46 mouse cellular contexts compared by ENCODE assay signal in genomic region chr6:73499631-73500030, GRCm38 (mm10). TPM values are rescaled to one million over a fixed set of nuclear protein-coding genes. Genes with fewer than 3 reads are reported as not detected.
"Had no signal": no experiment of that assay in that cellular context is flagged by ENCODE, and none has a peak within 500 bp of the region (broad histone marks: within the 10 kb centered on the region; RNA-seq: fewer than 3 reads in every experiment).

No protein-coding gene starts in this region.

- H3K4me3 ChIP-seq: left cerebral cortex, adult 2 months; limb, embryonic 10.5 days; limb, embryonic 12.5 days; limb, embryonic 13.5 days; limb, embryonic 15.5 days; liver, embryonic 12.5 days; liver, embryonic 13.5 days; liver, embryonic 15.5 days; lung, embryonic 15.5 days; megakaryocyte, embryonic 14.5 days; midbrain, embryonic 10.5 days; midbrain, embryonic 12.5 days; midbrain, embryonic 13.5 days; midbrain, embryonic 15.5 days; myocyte had no signal

- H3K36me3 ChIP-seq: limb, embryonic 10.5 days; limb, embryonic 12.5 days; limb, embryonic 13.5 days; limb, embryonic 15.5 days; liver, embryonic 12.5 days; liver, embryonic 13.5 days; liver, embryonic 15.5 days; lung, embryonic 15.5 days; midbrain, embryonic 10.5 days; midbrain, embryonic 12.5 days; midbrain, embryonic 13.5 days; midbrain, embryonic 15.5 days had no signal

- H3K27me3 ChIP-seq: limb, embryonic 12.5 days; limb, embryonic 13.5 days; limb, embryonic 15.5 days; liver, embryonic 12.5 days; liver, embryonic 13.5 days; liver, embryonic 15.5 days; lung, embryonic 15.5 days; megakaryocyte, embryonic 14.5 days; midbrain, embryonic 12.5 days; midbrain, embryonic 13.5 days; midbrain, embryonic 15.5 days had no signal

- H3K9me3 ChIP-seq: limb, embryonic 10.5 days; limb, embryonic 12.5 days; limb, embryonic 13.5 days; limb, embryonic 15.5 days; liver, embryonic 12.5 days; liver, embryonic 13.5 days; liver, embryonic 15.5 days; lung, embryonic 15.5 days; midbrain, embryonic 10.5 days; midbrain, embryonic 12.5 days; midbrain, embryonic 13.5 days; midbrain, embryonic 15.5 days had no signal

- H3K4me2 ChIP-seq: limb, embryonic 12.5 days; limb, embryonic 13.5 days; limb, embryonic 15.5 days; liver, embryonic 11.5 days; liver, embryonic 12.5 days; liver, embryonic 13.5 days; liver, embryonic 15.5 days; lung, embryonic 14.5 days; lung, embryonic 15.5 days; midbrain, embryonic 12.5 days; midbrain, embryonic 13.5 days; midbrain, embryonic 15.5 days had no signal

- ATAC-seq: liver, embryonic 12.5 days; liver, postnatal 0 days; lung, postnatal 0 days; midbrain, embryonic 13.5 days; midbrain, embryonic 15.5 days; midbrain, embryonic 16.5 days had no signal

- H3K27ac ChIP-seq: left cerebral cortex, adult 2 months; limb, embryonic 10.5 days; limb, embryonic 12.5 days; limb, embryonic 13.5 days; limb, embryonic 15.5 days; liver, embryonic 12.5 days; liver, embryonic 13.5 days; liver, embryonic 14.5 days; liver, embryonic 15.5 days; lung, embryonic 15.5 days; macrophage; midbrain, embryonic 10.5 days; midbrain, embryonic 12.5 days; midbrain, embryonic 13.5 days; midbrain, embryonic 15.5 days had no signal

- DNase-seq: liver; liver, embryonic 13.5 days; liver, postnatal 0 days; lung, adult 18-20 months; lung, adult 2 months; lung, embryonic 14.5 days; lung, postnatal 10 days; lung, postnatal 14 days; lung, postnatal 36 days; lung, postnatal 4 days; midbrain, embryonic 14.5 days had no signal

- H3K4me1 ChIP-seq: limb, embryonic 10.5 days; limb, embryonic 12.5 days; limb, embryonic 13.5 days; limb, embryonic 15.5 days; liver, embryonic 12.5 days; liver, embryonic 13.5 days; liver, embryonic 15.5 days; lung, embryonic 15.5 days; midbrain, embryonic 10.5 days; midbrain, embryonic 12.5 days; midbrain, embryonic 13.5 days had no signal

- H3K9ac ChIP-seq: limb, embryonic 12.5 days; limb, embryonic 13.5 days; limb, embryonic 15.5 days; liver, embryonic 12.5 days; liver, embryonic 13.5 days; liver, embryonic 14.5 days; liver, embryonic 15.5 days; liver, postnatal 0 days; lung, embryonic 14.5 days; lung, embryonic 15.5 days; midbrain, embryonic 12.5 days; midbrain, embryonic 13.5 days; midbrain, embryonic 15.5 days had no signal

RNA-seq across cellular contexts. Expression of gene 4931417E11Rik, which starts 30.2 kb away (rescaled TPM):
- total RNA-seq: left cerebral cortex, adult 18-20 months; left cerebral cortex, adult 2 months; left cerebral cortex, adult 8-10 months; left cerebral cortex, postnatal 10 days; left cerebral cortex, postnatal 14 days; left cerebral cortex, postnatal 25 days; left cerebral cortex, postnatal 36 days; left cerebral cortex, postnatal 4 days; liver, adult 2 months; megakaryocyte progenitor cell, adult 5-6 weeks; megakaryocyte, adult 5-6 weeks; megakaryocyte-erythroid progenitor cell, adult 5-6 weeks; monocyte, adult 5-6 weeks had no signal
- polyA plus RNA-seq: limb, embryonic 10.5 days; limb, embryonic 11.5 days; limb, embryonic 12.5 days; limb, embryonic 13.5 days; limb, embryonic 14.5 days; limb, embryonic 15.5 days; liver, adult 2 months; liver, embryonic 11.5 days; liver, embryonic 12.5 days; liver, embryonic 13.5 days; liver, embryonic 14.5 days; liver, embryonic 15.5 days; liver, embryonic 16.5 days; liver, postnatal 0 days; lung, adult 2 months; lung, embryonic 14.5 days; lung, embryonic 15.5 days; lung, embryonic 16.5 days; lung, postnatal 0 days; macrophage; midbrain, embryonic 10.5 days; midbrain, embryonic 12.5 days; midbrain, embryonic 13.5 days; midbrain, embryonic 14.5 days; midbrain, embryonic 15.5 days; midbrain, embryonic 16.5 days; myocyte had no signal
